Mouse (Mus musculus) bone marrow macrophage, adult 2 months (primary cell): ENCODE results near the gene Hist1h1b.
"Not testable (repeated sequence)": the region's sequence is repeated elsewhere in the genome, so short reads cannot be mapped to it uniquely, and the experiment has no call there.

Experiments used
- CTCF ChIP-seq: IDR thresholded peaks from 2 replicates; pipeline ENCODE4 v1.5.1; 2012; ENCODE audit warnings: low read depth, mild to moderate bottlenecking, low read length, moderate library complexity
- POLR2A ChIP-seq: IDR thresholded peaks from 2 replicates; pipeline ENCODE4 v1.6.1; 2012; ENCODE audit warnings: mild to moderate bottlenecking, low read depth, low read length, borderline replicate concordance

DNA sequence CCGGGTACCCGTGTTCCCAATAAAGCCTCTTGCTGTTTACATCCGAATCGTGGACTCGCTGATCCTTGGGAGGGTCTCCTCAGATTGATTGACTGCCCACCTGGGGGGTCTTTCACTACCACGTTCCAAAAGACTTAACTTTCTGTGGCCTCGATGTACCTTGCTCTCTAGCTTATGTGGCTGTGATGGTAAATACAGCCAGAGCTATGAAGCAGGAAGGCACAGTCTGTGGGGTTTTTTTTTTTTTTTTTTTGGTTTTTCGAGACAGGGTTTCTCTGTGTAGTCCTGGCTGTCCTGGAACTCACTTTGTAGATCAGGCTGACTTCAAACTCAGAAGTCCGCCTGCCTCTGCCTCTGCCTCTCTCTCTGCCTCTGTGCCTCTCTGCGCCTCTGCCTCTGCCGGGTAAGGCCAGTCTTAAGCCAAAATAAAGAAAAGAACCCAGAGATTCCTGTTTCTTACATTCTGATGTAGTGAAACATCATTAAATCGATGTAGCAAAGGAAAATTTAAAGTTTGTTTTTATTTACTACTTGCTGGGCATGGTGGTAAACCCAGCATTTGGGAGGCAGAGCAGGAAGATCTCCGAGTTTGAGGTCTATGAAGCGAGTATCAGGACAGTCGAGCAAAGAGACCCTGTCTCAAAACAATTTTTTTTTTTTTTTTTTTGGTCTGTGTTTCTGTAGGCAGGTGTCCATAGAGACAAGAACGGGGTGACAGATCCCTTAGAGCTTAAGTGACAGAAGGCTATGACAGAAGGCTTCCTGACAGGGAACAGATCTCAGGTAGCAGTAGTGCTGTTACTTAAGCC, 39.9 kb upstream of the Hist1h1b start:
- not testable (repeated sequence) for TF ChIP-seq CTCF, POLR2A
